Mouse (Mus musculus): ENCODE measurements around the gene Dnase1l2.
A peak's percentile ranks its signal among the peaks of the same experiment; 100 is the strongest.
"Not testable (repeated sequence)": the region's sequence is repeated elsewhere in the genome, so short reads cannot be mapped to it uniquely, and the experiment has no call there.

Dnase1l2 gene

DNA sequence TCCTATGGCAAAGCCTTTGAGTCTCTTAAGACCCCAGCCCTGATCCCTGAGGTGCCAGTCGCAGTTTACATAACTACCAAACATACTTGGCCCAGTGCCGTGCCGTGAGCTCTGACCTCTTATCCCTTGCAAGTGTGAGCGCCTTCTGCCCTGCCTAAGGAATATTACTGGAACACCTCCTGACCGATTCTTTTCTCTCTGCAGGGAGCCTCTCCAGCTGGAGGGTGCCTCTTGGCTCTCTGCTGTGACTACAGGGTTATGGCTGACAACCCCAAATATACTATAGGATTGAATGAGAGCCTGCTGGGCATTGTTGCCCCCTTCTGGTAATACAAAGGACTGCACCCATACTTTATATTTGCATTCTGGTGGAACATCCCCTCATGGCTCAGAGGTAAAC, 5.9 kb downstream of the Dnase1l2 start:
- DNase-seq (ENCODE audit: low read depth, low spot score): peak; percentile 62

DNA sequence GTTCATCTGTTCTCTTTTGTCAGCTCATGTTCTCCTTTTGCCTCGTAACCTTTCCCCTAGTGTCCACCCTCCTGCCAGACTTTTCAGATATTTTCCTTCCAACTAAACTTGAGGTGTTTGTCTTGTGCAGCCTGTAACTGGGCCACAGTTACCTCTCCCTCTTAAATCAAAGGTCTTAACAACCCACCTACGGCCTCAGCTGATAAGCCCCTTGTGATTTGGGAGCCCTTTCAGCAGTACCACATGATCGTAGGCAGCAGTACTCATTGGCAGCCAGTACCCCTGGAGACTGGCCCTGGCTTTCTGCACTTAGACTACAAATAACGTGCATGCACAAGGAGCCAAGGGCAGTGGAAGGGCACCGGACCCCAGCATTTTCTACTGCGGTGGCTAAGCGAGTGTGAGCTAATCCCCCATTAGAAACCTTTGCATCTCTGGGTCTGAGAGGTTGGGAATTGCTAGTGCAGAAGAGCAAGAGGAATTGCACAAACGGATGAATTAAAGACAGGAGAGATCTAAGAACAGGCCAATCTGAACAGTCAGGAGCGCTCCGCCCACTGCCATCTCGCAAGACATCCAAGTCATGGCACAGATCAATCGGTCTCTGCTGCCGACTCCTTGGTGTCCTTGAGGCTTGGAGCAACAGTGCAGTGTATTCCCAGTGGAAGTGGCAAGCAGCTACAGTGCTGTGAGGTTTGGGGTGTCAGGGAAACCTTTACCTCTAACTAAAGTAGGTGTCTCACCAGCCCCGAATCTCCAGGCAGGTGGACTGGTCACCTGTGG, 13.5 kb downstream of the Dnase1l2 start:
- no peak for DNase-seq (ENCODE audit: low read depth, low spot score)

DNA sequence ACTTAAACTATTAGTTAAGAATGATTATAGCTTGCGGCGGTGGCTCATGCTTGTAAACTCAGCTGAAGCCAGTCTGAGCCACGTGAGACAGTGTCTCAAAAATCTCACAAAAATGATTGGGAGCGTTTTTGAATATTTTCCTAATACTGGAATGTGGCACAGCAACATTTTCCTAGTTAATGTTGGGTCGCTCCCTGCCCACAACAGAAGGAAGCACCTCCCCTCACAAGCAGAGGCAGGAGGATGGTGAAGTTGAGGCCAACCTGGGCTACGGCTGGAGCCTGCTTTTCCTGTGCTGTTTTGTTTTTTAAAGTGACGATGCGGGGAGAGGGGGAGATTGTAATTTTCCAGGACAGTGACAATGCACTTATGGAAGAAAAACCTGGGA, 15.7 kb downstream of the Dnase1l2 start:
- DNase-seq (ENCODE audit: low read depth, low spot score): no peak

DNA sequence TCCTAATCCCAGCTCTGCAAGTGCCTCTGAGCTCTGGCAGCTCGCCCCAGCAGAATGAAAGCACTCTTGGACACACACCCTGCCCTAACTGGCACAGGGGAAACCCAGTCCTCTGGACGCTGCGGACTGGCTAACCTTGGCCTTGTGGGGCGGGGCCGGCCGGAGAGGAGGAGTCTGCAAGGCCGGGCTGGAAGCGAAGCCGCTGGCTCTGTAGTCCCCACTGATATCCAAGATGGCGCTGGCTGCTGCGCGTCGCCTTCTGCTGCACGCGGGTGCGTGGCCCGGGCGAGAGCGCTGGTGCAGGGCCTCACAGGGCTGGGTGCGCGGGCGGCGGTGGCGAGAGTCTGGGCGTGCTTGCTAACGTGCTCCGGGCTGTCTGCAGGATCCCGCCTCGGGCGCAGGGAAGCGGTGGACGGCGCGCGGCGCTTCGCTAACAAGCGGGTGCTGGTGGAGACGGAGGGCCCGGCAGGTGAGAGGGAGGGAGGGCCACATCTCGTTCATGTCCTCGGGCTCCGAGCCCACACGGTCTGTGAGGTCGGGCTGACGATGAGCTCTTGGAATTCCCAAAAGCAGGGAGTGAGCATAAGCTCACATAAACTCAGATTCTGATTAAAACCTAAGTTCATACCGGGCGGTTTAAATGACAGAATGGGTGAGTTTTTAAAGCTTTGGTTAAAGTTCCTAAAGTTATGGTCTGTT, 16.3 kb downstream of the Dnase1l2 start, which contains the start of gene Eci1:
Gene Eci1 (plus strand): TSS at position 171 of the 699 bp plus-strand sequence.
- DNase-seq (ENCODE audit: low read depth, low spot score): peak; percentile 83

DNA sequence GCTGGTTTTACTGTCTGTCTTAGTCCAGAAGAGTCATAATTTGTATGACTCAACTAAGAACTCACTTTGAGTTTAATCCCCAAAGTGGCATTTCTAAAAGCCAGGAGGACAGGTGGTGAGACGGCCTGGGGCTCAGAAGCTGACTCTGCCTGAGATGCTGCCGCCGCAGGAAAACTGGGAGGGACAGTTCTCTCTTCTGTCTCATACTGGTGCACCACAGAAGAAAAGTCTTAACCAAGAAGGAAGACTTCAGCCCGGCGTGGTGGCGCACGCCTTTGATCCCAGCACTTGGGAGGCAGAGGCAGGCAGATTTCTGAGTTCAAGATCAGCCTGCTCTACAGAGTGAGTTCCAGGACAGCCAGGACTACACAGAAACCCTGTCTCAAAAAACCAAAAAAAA, 17.0 kb downstream of the Dnase1l2 start:
- no peak for DNase-seq (ENCODE audit: low read depth, low spot score)

DNA sequence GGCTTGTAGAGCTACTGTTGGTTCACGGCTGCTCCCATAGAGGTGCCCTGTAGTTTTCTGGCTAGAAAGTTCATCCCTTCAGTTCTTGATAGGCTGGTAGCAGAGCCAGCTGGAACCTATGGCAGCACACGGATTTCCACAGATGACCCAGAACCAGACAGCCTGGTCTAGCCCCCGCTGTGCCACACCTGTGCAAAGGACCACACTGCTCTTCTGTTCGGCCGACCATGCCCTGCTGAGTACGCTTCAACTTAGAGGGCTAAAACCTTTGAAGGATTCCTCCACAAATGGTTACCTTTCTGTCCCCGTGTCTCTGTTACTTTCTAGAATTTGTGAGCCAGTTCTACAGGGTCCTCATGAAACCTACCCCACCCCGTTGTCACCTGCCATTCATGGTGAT, 17.6 kb downstream of the Dnase1l2 start:
- DNase-seq (ENCODE audit: low read depth, low spot score): not testable (repeated sequence)

DNA sequence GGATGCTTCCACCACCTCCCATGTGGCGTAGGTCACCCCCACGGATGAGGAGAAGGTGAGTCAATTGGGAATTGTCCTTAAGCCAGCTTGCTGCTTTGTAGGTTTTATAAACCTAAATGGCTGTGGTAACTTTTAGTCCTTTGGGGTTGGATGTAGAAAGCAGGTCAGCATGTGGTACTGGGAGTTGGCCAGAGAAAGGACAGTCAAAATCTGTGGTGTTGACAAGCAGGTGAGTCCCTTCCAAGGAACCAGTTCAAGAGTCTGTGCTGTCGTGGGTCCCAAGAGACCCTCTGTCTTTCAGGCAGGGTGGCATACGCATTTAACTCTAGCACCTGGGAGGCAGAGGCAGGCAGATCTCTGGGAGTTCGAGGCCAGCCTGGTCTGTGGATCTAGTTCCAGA, 18.4 kb downstream of the Dnase1l2 start:
- no peak for DNase-seq (ENCODE audit: low read depth, low spot score)

DNA sequence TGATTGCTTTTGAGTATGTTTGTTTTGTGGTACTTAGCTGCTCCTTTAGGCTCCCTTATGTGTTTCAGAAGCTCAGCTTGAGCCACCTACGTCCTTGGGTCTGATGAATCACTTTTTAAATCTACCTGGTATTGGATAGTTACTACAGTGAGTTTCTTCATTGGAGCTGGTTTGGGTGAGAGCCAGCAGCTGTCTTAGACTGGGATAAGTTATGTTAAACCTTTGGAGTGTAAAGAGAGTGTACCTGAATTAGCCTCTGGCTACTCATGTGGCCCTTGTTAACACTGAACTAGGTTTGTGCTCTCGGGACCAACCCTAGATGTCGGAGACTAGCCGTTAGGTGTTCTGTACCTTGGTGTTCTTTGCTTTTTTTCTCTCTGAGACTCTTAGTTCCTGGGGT, 19.8 kb downstream of the Dnase1l2 start:
- DNase-seq (ENCODE audit: low read depth, low spot score): no peak

DNA sequence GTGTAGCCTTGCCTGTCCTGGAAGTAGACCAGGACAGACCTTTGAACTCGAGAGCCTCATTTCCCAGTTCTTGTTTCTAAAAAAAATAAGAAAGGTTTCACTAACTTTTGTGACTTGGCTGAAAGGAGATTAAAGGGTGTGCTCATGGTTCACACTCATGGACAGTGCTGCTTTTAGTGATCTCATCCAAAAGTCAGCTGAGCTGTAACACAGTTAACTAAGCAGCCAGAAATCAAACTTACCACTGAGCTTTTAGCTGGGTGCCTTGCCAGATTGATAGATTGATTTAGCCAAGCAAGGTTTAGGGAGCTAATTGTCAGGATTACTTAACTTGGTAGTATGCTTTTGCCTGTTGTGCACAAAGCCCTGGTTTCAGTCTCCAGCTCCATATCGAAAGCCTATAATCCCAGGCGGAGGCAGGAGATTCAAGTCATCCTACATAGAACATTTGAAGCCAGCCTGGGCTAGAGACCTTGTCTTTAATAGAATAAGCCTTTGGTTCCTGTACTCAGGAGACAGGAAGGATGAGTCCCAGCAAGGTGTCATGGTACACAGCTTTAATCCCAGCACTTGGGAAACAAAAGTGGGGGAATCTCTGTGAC, 26.8 kb downstream of the Dnase1l2 start:
- DNase-seq (ENCODE audit: low read depth, low spot score): no peak

DNA sequence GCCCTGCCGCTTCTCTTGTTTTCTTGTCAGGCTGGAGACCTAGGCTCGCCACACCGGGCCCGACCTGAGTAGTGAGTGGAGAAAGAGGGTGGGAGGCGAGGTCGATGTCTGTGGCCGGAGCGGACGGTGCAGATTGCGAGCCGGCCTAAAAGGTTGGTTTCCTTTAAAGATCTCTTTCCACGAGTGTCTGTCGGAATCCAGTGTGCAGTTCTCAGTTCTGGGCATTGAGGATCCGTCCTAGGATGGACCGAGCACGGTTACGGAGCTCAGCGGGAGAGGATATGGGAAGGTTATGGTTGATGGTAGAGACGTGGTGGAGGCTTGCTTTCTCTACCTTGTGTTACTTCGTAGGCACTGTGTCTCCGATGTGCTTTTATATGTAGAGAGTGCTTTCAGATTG, 27.9 kb downstream of the Dnase1l2 start:
- DNase-seq (ENCODE audit: low read depth, low spot score): no peak

DNA sequence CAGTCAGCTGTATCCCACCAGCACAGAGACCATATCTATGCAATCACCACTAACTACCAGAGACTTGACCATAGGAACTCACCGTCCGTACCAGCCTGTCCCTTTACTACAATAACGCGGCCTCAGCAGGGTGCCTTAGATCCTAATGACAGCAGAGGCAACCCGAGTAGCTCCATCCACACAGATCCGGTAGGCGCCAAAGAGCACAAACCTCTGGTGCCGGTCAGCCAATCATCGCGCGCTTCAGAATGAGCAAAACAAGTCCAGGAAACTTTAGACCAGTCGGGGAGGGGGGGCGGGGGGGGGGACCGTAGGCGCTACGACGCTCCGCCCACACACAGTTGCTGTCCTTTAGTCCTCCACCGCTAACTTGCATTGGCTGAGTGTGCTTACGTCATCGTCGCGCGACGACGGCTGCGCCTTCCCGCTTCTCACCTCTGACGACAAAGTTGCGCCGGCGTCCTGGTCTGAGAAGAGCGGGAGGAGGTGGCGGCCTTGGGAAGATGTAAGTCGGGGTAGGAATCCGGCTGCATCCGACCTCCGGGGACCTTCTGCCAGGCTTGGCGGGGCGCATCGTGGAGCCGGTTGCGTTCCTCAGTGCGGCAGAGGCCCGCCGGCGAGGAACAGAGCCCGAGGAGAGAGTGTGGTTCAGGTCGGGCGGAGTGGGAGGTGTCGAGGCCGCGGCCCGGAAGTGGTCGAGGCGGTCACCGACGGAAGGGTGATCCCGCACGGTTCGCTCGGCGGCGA, 28.5 kb downstream of the Dnase1l2 start, which contains the start of gene Rnps1:
Gene Rnps1 (plus strand): TSS at position 336 of the 747 bp plus-strand sequence.
- DNase-seq (ENCODE audit: low read depth, low spot score): peak; percentile 99

DNA sequence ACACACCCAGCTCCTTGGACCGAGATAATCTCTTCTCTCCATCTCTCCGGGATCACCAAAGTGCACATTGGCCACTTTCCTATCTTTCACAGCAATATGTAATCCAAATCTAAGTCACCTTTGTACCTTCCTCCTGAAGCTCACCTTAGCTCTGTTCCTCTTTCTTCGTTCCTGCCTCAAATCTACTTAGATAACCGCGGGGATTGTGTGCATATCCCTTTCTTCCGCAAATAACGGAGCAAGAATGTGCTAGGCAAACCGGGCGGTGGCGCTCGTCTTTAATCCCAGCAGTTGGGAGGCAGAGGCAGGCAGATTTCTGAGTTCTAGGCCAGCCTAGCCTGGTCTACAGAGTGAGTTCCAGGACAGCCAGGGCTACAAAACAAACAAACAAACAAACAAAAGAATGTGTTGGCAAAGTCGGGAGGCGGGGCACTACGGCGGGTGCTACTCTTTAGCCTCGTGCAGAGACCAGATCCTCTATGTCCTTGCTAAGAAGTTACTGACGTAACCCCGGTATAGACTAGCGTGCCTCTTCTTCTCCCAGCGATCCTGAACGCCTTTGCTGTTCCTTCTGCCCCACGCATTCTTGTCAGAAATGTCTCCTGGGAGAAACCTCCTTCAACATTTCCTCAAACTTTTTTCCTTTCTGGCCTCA, 29.2 kb downstream of the Dnase1l2 start:
- DNase-seq (ENCODE audit: low read depth, low spot score): peak; percentile 65

DNA sequence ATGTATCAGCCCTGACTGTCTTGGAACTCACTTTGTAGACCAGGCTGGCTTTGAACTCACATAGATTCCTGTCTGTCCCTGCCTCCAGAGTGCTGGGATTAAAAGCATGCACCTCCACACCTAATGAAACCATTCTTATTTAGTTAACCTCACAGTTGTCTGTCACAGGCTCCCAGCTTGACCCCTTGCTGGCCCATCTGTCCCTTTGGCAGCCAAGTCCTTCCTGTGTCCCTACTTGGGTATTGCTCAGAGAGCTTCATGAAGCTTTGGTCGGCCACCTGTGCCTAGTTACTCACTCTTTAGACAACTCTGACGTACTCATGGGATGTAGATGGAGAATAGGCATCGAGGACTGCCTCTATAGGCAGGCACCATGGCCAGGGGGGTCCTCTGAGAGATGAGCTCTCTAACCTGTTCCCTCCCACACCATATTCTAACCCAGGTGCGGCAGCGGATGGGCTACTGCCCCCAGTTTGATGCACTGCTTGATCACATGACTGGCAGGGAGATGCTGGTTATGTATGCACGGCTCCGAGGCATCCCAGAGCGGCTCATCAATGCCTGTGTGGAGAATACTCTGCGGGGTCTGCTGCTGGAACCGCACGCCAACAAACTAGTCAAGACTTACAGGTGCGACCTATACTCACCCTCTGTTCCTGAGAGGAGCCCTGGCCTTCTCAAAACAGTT, 35.6 kb downstream of the Dnase1l2 start:
- DNase-seq (ENCODE audit: low read depth, low spot score): no peak

DNA sequence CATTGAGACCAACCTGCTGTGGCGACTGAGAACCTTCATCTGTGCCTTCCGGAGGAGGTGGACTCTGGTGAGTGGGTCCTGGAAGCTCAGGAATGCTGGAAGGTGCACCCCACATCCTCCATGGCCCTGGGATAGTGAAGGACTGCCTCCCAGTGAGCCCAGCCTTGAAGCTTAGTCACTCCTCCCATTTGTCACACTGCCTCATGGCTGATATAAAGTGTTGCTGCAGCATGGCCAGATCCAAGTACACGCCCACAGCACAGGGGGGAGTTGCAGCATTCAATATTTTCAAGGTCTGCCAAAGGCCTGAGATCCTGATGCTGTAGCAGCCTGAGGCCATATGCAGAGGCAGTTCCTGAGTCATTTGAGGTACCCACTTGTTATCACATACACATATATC, 40.5 kb downstream of the Dnase1l2 start:
- no peak for DNase-seq (ENCODE audit: low read depth, low spot score)

DNA sequence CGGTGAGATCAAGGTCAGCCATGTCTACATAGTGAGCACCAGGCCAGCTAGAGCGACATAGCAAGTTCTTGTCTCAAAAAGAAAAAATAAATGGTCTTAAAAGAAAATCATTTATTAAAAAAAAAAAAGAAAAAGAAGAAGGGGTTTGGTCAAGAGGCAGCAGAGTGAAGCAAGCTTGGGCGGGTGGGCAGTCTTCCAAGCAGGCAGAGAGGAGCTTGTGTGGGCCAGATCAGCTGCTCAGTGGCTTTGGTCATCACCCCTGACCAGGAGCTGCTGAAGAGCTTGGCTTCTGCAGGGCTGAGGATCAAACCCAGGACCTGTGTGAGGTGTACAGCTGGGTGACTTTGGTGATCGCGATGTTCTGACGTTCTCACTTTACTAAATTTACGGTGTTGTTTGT, 48.4 kb downstream of the Dnase1l2 start:
- DNase-seq (ENCODE audit: low read depth, low spot score): no peak

DNA sequence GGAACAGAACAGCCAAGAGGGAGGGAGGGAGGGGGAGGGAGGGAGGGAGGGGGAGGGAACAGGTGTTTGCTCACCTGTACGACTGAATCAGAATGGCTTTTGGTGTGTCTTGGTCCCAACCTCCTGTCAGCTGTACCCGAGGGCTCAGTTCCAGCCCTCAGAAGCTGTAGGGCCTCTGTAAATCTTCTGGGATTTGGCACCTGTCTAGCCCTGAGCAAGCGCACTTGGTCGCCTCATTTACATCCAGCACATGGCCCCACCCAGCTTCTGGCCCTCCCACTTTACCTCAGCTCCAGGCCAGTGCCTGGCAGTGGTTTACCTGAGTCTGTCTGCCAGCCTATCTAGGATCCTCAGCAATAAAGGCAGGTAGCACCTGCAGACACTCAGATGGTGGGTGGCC, 49.4 kb downstream of the Dnase1l2 start:
- DNase-seq (ENCODE audit: low read depth, low spot score): no peak

DNA sequence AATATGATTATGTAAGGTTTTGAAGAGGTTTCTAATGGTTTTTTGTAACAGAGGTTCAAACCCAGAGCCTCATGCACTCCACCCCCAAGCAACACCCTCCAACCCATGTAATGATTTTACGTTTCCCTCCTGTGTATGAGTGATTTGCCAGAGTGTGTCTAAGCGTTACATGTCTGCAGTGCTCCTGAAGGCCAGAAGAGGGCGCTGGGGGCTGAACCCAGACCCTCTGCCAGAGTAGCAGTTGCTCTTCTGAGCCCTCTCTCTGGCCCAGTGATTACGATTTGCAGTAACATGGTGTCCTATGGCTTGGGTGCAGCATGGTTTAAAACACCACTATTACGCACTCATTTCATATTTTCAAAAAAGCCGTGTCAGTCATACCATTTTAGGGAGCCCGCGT, 51.8 kb downstream of the Dnase1l2 start:
- DNase-seq (ENCODE audit: low read depth, low spot score): peak; percentile 15

Measured in CD4-positive helper T cell, adult 2 months (primary cell).